Mouse (Mus musculus) NIH3T3 (cell line): ENCODE measurements at regions not wholly inside any gene's neighbourhood (a gene's known extent, or its start where the extent isn't known, plus 50 kb on each side); places are given as distances from the start of the nearest gene placed in this dataset.

Experiments
- DNase-seq: peaks from one replicate; pipeline ENCODE4 v3.0.0-alpha.2; 2012; ENCODE audit warnings: low read depth

- no peak for DNase-seq
Observed at GRCm38 (mm10) chr16:95929700-95930435, 60.9 kb downstream of the Psmg1 start.

- DNase-seq: no peak
Observed at GRCm38 (mm10) chr16:95928290-95929260, 62.2 kb downstream of the Psmg1 start.

- DNase-seq: no peak
Observed at GRCm38 (mm10) chr16:95926558-95926957, 64.2 kb downstream of the Psmg1 start.

- peak; percentile 30 for DNase-seq
Observed at GRCm38 (mm10) chr16:95924716-95925115, 66.0 kb downstream of the Psmg1 start.

- DNase-seq: no peak
Observed at GRCm38 (mm10) chr16:95923991-95924390, 66.8 kb downstream of the Psmg1 start.

GRCm38 (mm10) chr16:95922369-95922934 is 68.3 kb downstream of the Psmg1 start:
- DNase-seq: peak; percentile 12

GRCm38 (mm10) chr16:95921169-95921568 is 69.6 kb downstream of the Psmg1 start:
- DNase-seq: no peak

GRCm38 (mm10) chr16:95918651-95919425 is 71.9 kb downstream of the Psmg1 start:
- no peak for DNase-seq

GRCm38 (mm10) chr16:95917635-95918407 is 72.9 kb downstream of the Psmg1 start:
- DNase-seq: no peak

GRCm38 (mm10) chr16:95913879-95914278 is 76.9 kb downstream of the Psmg1 start:
- no peak for DNase-seq

- DNase-seq: no peak
Observed at GRCm38 (mm10) chr16:95904531-95905165, 86.1 kb downstream of the Psmg1 start.

- DNase-seq: no peak
Observed at GRCm38 (mm10) chr16:95903383-95903913, 87.3 kb downstream of the Psmg1 start.

GRCm38 (mm10) chr16:95902177-95902576 is 88.6 kb downstream of the Psmg1 start:
- no peak for DNase-seq

GRCm38 (mm10) chr16:95901388-95901787 is 89.4 kb downstream of the Psmg1 start:
- DNase-seq: peak; percentile 62

- no peak for DNase-seq
Observed at GRCm38 (mm10) chr16:95900181-95900580, 90.6 kb downstream of the Psmg1 start.

- no peak for DNase-seq
Observed at GRCm38 (mm10) chr16:95899672-95900071, 91.1 kb downstream of the Psmg1 start.

GRCm38 (mm10) chr16:95897843-95898242 is 92.9 kb downstream of the Psmg1 start:
- peak; percentile 66 for DNase-seq

- no peak for DNase-seq
Observed at GRCm38 (mm10) chr16:95896126-95896525, 94.6 kb downstream of the Psmg1 start.

GRCm38 (mm10) chr16:95893534-95894290 is 97.0 kb downstream of the Psmg1 start:
- DNase-seq: no peak
